Mouse (Mus musculus): ENCODE results near the gene Rab20. TPM values are rescaled to one million over a fixed set of nuclear protein-coding genes. Genes with fewer than 3 reads are reported as not detected.

Gene Rab20
- polyA plus RNA-seq, 1 experiment from 2014 or later, result 9.6 TPM

DNA sequence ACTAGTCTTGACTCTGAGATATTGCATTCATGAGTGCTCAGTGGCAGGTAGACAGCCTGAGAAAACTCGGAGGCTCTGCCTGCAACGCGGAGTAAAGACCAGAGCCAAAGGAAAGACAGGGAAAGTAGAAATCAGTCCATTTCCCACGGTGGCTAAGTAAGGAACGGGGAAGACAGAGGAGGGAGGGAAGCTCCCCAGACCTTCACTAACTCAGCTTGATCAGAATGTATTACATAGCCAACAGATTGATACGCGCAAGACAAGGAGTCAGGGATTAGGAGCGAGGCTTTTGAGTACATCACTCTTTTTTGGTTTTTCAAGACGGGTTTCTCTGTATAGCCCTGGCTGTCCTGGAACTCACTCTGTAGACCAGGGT lies 1.3 kb downstream of the Rab20 start:
- H3K4me2 ChIP-seq (replicated peaks; ENCODE audit: low read depth), result peak overlapping the region; percentile 98
- 20% methylated on average over 9 of the region's 9 CpGs for WGBS

DNA sequence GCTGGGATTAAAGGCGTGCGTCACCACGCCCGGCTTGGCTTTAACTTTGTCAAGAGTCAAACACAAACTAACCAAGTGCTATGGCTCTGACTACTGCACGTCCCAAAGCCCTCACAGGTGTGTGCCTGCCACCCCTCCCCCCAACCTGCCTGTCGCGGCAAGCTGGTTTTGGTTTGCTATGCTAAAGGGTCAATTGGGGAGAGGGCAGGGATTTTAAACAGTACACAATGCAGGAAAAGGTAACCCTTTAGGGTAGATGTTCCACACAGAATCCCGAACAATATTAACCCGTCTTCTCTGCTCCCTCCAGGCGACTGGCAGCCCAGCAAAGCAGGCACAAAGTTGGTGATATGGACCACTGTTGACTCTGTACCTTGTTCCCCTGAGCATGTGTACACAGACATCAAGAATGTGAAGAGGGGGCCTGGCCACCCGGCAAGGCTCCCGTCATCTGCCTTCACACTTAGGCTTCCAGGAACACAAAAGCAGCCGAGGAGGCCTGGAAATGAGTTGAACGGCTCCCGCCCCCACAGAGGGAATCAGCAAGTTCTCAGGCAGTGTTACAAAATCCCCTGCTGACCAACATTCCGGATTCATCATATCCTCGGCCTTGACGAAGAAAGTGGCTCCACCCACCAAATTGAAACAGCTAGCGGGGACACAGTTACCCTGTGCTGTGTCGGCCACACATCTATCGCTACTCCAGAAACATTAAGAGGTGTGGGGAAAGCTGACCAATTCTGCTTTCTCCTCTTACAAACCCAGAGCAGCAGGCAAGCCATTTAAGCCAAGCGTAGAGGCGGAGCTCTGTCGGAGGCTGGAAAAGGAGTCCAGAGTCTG lies 2.0 kb downstream of the Rab20 start:
- Histone ChIP-seq H3K9me3 (ENCODE audit: control insufficient read depth, low read length) (no peaks in the 10 kb centered on the region), H3K4me1 (replicated peaks; ENCODE audit: control insufficient read depth, insufficient read depth) (no peaks in the 10 kb centered on the region), H3K36me3 (ENCODE audit: control insufficient read depth, insufficient read depth, low read length) (no peaks in the 10 kb centered on the region), H3K27ac (replicated peaks) (peak overlapping the region; percentile 78), H3K4me3 (ENCODE audit: low read depth, low read length) (peak overlapping the region; percentile 59), H3K9ac (ENCODE audit: low read length) (peak overlapping the region; percentile 27; the same call in 1 of the 2 replicates), H3K4me2 (replicated peaks; ENCODE audit: low read depth) (peak overlapping the region; percentile 98), H3K27me3 (ENCODE audit: control insufficient read depth, insufficient read depth, low read length) (no peaks in the 10 kb centered on the region)
- TF ChIP-seq CTCF (IDR thresholded peaks at IDR 0.05; ENCODE audit: low read depth) (no peak), EP300 (optimal IDR thresholded peaks at IDR 0.05) (no peak)
- 12% methylated on average over 24 of the region's 24 CpGs for WGBS
- ATAC-seq (ENCODE audit: low FRiP score, low TSS enrichment) (peak; percentile 24; the same call in 1 of the 2 replicates), DNase-seq (ENCODE audit: low spot score) (peak; percentile 60)

More for the DNA sequence above, 1.3 kb downstream of the Rab20 start:
- peak overlapping the region; percentile 59 for H3K4me3 ChIP-seq (ENCODE audit: low read depth, low read length)
- H3K27ac ChIP-seq (replicated peaks), result peak overlapping the region; percentile 78
- ATAC-seq (ENCODE audit: low FRiP score, low TSS enrichment) (no peak), DNase-seq (ENCODE audit: low spot score) (no peak)
- TF ChIP-seq EP300 (optimal IDR thresholded peaks at IDR 0.05), result no peak
- TF ChIP-seq CTCF (IDR thresholded peaks at IDR 0.05; ENCODE audit: low read depth), result no peak
- H3K27me3 ChIP-seq (ENCODE audit: control insufficient read depth, insufficient read depth, low read length), result no peaks in the 10 kb centered on the region
- peak overlapping the region; percentile 27; the same call in 1 of the 2 replicates for H3K9ac ChIP-seq (ENCODE audit: low read length)
- no peaks in the 10 kb centered on the region for H3K36me3 ChIP-seq (ENCODE audit: control insufficient read depth, insufficient read depth, low read length)
- H3K4me1 ChIP-seq (replicated peaks; ENCODE audit: control insufficient read depth, insufficient read depth), result no peaks in the 10 kb centered on the region
- no peaks in the 10 kb centered on the region for H3K9me3 ChIP-seq (ENCODE audit: control insufficient read depth, low read length)

GRCm38 (mm10) chr8:11475876-11476275 lies 2.6 kb downstream of the Rab20 start:
- Histone ChIP-seq H3K4me3 (ENCODE audit: low read depth, low read length) (no peak overlapping the region), H3K27ac (replicated peaks) (no peak overlapping the region; the same call in 1 of the 2 replicates), H3K27me3 (ENCODE audit: control insufficient read depth, insufficient read depth, low read length) (no peaks in the 10 kb centered on the region), H3K36me3 (ENCODE audit: control insufficient read depth, insufficient read depth, low read length) (no peaks in the 10 kb centered on the region), H3K9ac (ENCODE audit: low read length) (no peak overlapping the region), H3K4me2 (replicated peaks; ENCODE audit: low read depth) (no peak overlapping the region), H3K4me1 (replicated peaks; ENCODE audit: control insufficient read depth, insufficient read depth) (no peaks in the 10 kb centered on the region), H3K9me3 (ENCODE audit: control insufficient read depth, low read length) (no peaks in the 10 kb centered on the region)
- DNase-seq (ENCODE audit: low spot score), result no peak
- no peak for ATAC-seq (ENCODE audit: low FRiP score, low TSS enrichment)
- WGBS, result 32% methylated on average over 2 of the region's 2 CpGs
- no peak for TF ChIP-seq EP300 (optimal IDR thresholded peaks at IDR 0.05)

DNA sequence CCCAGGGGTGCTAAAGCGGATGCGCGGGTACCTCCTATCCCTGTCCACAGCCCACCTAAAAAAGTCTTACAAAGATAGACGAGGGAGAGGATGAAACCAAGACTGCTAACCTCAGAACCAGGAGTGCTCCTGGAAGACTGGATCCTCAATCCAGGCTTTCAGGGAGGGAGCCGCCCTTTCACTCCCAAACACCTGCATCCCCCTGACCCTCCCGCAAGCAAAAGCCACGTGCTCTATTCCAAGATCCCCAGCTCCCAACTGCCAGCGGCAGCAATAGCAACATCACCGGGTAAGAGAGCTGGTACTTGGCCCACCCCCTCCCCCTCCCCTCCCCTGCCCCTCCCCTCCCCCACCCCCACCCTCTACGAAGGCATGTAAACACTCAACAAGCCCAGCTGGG lies 3.1 kb downstream of the Rab20 start:
- no peak for DNase-seq (ENCODE audit: low spot score)
- 37% methylated on average over 9 of the region's 10 CpGs for WGBS
- no peak for ATAC-seq (ENCODE audit: low FRiP score, low TSS enrichment)

DNA sequence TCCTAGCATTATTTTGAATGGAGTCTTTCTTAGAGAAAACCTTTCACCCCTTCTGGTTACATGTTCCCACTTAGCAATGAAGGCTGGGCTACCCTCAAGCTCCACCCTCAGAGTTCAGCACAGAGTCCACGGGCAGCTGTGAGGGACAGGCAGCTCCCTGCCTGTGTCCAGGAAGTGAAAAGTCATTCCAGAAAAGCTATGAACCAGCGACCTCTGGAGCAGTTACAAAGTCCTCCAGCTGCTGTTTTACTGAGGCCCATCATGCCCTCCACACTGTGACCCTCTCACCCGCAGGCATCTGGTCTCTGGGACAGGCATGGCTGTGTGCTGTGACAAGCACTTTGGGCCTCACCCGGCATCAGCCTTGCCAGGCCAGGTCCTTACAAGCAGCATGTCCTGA lies 5.4 kb downstream of the Rab20 start:
- Histone ChIP-seq H3K9me3 (ENCODE audit: control insufficient read depth, low read length) (no peaks in the 10 kb centered on the region), H3K4me1 (replicated peaks; ENCODE audit: control insufficient read depth, insufficient read depth) (no peaks in the 10 kb centered on the region), H3K4me3 (ENCODE audit: low read depth, low read length) (no peak overlapping the region), H3K4me2 (replicated peaks; ENCODE audit: low read depth) (no peak overlapping the region), H3K9ac (ENCODE audit: low read length) (no peak overlapping the region), H3K36me3 (ENCODE audit: control insufficient read depth, insufficient read depth, low read length) (no peaks in the 10 kb centered on the region), H3K27ac (replicated peaks) (0 out of 2 replicates have a peak overlapping the region, but pooled peaks have one; percentile 30), H3K27me3 (ENCODE audit: control insufficient read depth, insufficient read depth, low read length) (no peaks in the 10 kb centered on the region)
- peak; percentile 75 for ATAC-seq (ENCODE audit: low FRiP score, low TSS enrichment)
- 30% methylated on average over 4 of the region's 4 CpGs for WGBS
- TF ChIP-seq EP300 (optimal IDR thresholded peaks at IDR 0.05), result no peak
- 0 out of 2 replicates have a peak, but pooled peaks have one; percentile 17 for TF ChIP-seq CTCF (IDR thresholded peaks at IDR 0.05; ENCODE audit: low read depth)
- peak; percentile 73 for DNase-seq (ENCODE audit: low spot score)

More for the DNA sequence above, 3.1 kb downstream of the Rab20 start:
- H3K27ac ChIP-seq (replicated peaks), result no peak overlapping the region
- TF ChIP-seq CTCF (IDR thresholded peaks at IDR 0.05; ENCODE audit: low read depth) (no peak), EP300 (optimal IDR thresholded peaks at IDR 0.05) (no peak)
- H3K4me1 ChIP-seq (replicated peaks; ENCODE audit: control insufficient read depth, insufficient read depth), result no peaks in the 10 kb centered on the region
- H3K27me3 ChIP-seq (ENCODE audit: control insufficient read depth, insufficient read depth, low read length), result no peaks in the 10 kb centered on the region
- no peak overlapping the region for H3K9ac ChIP-seq (ENCODE audit: low read length)
- H3K9me3 ChIP-seq (ENCODE audit: control insufficient read depth, low read length), result no peaks in the 10 kb centered on the region
- no peak overlapping the region for H3K4me3 ChIP-seq (ENCODE audit: low read depth, low read length)
- no peaks in the 10 kb centered on the region for H3K36me3 ChIP-seq (ENCODE audit: control insufficient read depth, insufficient read depth, low read length)
- no peak overlapping the region for H3K4me2 ChIP-seq (replicated peaks; ENCODE audit: low read depth)

- no peaks in the 10 kb centered on the region for H3K36me3 ChIP-seq (ENCODE audit: control insufficient read depth, insufficient read depth, low read length)
- no peak overlapping the region for H3K27ac ChIP-seq (replicated peaks)
- 47% methylated on average over 8 of the region's 8 CpGs for WGBS
- H3K27me3 ChIP-seq (ENCODE audit: control insufficient read depth, insufficient read depth, low read length), result no peaks in the 10 kb centered on the region
- no peak overlapping the region for H3K4me2 ChIP-seq (replicated peaks; ENCODE audit: low read depth)
- H3K9ac ChIP-seq (ENCODE audit: low read length), result no peak overlapping the region
- ATAC-seq (ENCODE audit: low FRiP score, low TSS enrichment) (no peak), DNase-seq (ENCODE audit: low spot score) (no peak)
- H3K4me1 ChIP-seq (replicated peaks; ENCODE audit: control insufficient read depth, insufficient read depth), result no peaks in the 10 kb centered on the region
- TF ChIP-seq EP300 (optimal IDR thresholded peaks at IDR 0.05), result no peak
- TF ChIP-seq CTCF (IDR thresholded peaks at IDR 0.05; ENCODE audit: low read depth), result no peak
- no peak overlapping the region for H3K4me3 ChIP-seq (ENCODE audit: low read depth, low read length)
- H3K9me3 ChIP-seq (ENCODE audit: control insufficient read depth, low read length), result no peaks in the 10 kb centered on the region
These were observed 7.2 kb downstream of the Rab20 start for GRCm38 (mm10) chr8:11471309-11471708.
